Mouse (Mus musculus) liver (tissue): ENCODE data around the gene Lzic.
A peak's percentile ranks its signal among the peaks of the same experiment; 100 is the strongest.

Experiments used
- DNase-seq: peaks from one replicate; pipeline ENCODE4 v3.0.0-alpha.2; 2020; ENCODE audit warnings: mixed read lengths

Lzic gene

DNA sequence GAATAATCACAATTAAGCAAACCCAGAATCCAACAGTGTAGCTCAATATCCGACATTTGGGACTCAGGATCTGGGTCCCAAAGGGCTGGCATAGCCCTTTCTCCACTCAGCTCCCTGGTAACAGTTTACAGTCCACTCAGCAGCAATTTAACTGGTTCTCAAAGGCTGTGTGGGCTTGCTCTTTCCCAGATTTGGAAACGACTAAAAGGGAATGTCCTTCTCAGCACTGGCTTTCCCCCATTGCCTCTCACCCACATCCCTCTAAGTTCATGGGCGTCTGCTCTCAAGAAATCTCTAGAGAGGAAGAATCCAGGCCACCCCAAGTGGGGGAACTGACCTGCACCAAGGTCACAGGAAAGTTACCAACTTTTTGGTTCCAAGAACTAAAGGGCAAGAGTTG is 463 bp upstream of the Lzic start:
- DNase-seq = no peak

DNA sequence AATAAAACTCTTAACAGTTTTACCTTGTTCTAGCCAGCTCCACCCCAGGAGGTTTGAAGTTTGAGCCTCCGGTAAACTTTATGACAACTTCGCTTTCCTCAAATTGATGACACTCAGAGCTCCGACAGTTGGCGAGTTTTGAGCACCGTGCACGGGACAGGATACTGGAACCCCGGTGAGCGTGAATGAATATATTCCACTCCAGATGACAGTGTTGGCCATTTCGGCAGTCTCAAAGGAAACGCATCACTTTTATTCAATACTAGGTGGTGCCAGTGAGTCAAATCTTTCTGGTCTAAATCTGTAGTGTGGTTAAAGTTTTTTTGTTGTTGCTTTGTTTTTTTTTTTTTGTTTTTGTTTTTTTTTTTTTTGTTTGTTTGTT is 787 bp downstream of the Lzic start:
- no peak for DNase-seq

DNA sequence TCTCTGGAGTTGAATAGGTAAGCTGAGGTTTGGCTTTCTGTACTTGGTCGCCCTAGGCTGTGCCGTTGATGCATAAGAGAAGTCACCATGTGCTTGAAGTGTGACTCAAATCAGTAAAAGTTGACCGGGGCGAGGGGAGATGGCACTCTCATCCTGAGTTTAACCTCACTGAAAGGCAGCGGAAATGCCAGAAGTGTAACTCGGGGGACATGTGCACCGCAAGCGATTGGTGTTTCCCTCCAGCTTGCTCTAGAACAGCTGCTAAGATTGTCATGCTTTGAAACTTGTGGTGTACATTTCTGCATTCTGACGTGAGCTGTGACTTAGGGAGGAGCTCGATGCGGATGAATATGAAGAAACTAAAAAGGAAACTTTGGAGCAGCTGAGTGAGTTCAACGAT is 2.7 kb downstream of the Lzic start:
- no peak for DNase-seq

DNA sequence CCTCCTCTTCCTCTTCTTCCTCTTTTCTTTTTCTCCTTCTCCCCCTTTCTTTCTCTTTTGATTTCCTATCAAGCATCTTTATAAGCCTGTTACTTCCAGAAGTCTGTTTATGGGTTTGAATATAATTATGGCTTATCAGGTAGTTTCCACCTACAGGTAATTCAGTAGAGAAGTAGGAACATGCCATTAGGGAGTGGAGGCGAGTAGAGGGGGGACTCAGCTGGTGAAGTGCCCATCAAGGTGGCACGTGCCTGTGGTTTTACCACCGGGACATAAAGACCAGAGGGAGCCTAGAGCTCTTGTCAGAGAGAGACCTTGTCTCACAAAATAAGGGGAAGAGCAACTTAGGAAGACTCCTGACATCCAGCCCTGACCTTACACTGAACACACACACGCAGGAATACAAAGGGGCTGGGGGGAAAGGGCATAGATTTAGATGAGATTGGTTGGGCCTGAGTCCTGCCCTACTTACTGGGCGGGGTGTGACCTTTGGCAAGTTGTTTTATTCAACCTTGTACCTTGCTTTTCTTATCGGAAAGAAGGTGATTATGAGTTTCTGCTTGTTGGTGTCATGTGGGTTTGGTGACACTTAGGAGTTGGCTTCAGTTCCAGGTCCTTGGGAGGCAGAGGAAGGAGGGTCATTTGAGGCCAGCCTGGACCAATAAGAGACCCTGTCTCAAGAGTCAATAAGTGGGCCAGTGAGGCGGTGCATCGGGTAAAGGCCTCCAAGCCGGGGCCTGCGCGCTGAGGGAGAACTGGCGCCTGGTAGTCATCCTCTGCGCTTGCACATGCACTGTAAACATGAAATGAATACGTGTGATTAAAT is 4.6 kb downstream of the Lzic start:
- DNase-seq = no peak

DNA sequence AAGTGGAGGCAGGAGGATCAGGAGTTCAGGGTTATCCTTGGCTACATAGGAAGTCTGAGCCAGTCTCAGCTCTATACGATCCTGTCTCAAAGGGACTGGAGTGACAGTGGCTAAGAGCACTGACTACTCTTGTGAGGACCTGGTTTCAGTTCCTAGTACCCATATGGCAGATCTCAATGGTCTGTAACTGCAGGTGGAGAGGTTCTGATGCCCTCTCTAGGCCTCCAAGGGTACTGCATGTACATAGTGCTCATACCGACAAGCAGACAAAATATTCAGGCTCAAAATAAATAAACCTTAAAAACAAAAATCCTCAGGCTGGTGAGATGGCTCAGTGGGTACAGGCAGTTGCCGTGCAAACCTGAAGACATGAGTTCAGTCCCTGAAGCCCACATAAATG is 6.1 kb downstream of the Lzic start:
- no peak for DNase-seq

DNA sequence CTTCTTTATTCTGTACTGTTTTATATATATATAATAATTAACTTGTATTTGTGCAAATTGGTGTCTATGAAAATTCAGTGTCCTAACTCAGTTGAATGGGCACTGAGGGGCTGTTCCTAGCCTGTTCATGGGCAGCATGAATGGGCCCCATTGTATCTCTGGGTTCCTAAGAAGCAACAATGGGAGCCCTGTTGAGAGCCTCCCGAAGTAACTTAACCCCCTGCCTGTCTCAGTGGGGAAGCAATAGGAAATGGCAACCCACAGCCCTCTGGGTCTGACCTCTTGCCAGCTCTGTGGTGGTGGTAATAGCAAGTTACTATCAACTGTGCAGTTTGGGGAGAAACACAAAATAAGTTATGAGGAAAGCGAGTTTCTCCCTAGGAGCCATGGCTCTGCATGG is 11.6 kb downstream of the Lzic start:
- no peak for DNase-seq

DNA sequence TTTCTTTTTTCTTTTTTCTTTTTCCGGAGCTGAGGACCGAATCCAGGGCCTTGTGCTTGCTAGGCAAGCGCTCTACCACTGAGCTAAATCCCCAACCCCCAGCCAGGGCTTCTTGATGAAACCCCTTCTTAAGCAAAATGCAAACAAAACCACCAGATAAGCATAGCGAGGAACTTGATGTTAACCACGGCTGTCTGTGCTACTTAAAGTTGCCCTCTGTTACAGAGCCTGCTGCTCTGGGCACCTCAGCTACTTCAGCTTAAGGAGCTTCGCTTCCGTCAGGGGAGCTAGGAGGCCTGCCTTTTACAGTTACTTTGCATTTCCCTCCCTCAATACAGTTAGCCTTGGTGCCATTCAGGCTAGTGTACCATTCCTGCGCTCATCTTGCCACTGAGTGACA is 13.9 kb downstream of the Lzic start:
- no peak for DNase-seq

DNA sequence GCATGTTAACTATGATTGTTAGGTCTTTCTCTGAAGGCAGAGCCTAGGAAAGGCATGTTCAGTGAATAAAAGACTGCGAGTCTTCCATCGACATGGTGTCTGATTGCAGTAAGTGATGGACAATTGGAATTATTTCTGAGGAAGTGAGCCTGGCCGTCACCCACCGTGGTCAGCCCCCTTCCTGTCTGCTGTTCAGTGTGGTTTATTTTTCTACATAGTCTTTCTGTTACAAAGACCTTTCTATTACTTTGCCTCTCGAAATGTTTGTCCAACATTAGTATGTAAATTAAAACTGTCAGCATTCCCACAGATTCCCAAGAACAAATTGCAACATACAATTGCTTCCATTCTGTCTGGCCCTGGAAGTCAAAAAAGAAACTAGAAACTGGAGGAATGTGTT is 14.8 kb downstream of the Lzic start:
- no peak for DNase-seq

DNA sequence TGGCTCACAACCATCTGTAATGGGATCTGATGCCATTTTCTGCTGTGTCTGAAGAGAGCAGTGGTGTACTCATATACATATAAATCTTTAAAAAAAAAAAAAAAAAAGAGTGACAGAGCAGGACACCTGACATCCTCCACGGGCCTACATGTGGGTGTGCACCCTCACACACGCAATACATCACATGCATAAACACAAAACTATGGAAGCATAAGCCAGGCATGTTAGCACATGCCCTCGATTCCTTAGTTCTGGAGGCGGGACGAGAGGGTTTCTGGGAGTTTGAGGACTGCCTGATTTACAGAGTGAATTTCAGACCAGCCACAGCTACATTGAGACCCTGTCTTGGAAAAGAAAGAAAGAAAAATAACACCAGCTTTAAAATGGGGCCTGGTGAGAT is 19.3 kb downstream of the Lzic start:
- DNase-seq = no peak

DNA sequence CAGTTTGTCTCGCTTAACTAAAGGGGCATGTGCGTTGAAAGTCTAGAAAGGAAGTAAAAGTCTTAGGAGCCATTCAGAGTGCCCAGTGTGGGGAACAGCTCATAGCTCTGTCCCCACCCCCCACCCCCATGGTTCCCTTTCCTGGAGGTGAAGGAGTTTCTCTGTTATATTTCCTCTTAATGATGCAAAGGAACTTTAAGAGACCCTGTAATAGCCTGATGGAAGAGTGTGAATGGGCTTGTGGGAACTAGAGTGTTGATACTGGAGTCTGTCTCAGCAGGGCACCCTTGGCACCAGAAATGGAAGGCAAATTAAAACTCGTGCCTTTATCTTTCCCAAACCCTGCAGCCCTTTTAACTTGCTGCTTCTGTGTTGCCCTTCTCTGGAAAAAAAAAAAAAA is 19.8 kb downstream of the Lzic start:
- no peak for DNase-seq

DNA sequence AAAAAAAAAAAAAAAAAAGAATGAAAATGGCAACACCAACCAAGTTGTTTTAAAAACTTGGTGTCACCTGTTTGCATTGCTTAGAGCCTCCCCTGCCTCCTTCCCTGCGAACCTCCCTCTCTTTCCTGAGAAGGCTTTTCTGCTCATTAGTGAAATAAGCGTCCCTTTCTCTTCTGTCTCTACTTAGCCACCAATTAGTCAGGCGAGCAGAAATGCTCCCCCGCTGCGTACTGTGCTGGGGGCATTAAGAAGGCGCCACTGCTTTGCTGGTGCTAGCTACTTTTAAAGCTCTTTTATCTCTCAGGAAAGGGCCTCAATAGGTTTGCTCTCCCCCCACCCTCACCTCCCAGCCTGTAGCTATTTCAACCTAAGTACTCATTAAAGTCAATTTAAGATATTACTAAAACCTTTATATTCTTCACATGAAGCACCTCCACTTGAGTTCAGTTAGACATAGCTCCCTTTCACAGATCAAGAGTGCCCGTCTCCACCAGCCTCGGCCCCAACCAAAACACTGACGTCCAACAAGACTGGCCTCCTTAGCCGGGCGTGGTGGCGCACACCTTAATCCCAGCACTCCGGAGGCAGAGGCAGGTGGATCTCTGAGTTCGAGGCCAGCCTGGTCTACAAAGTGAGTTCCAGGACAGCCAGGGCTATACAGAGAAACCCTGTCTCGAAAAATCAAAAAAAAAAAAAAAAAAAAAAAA is 20.4 kb downstream of the Lzic start:
- no peak for DNase-seq

DNA sequence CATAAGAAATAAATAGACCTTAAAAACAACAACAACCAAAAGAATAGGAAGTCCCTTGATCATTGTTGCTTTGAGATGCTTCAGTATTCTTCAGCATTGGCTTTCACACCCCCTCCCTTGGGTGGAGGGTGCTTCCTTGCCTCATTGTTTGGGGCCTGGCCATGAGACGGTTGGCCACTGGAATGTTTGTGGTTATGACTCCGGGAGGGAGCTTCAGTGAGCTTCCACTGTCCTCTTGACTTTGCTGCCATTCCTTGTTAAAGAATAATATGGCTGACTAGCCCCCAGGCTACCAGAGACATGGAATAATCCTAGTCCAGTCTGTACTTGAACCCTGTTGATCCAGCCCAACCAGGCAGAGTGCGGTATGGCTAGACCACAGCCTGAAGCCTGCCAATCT is 21.9 kb downstream of the Lzic start:
- DNase-seq = no peak

DNA sequence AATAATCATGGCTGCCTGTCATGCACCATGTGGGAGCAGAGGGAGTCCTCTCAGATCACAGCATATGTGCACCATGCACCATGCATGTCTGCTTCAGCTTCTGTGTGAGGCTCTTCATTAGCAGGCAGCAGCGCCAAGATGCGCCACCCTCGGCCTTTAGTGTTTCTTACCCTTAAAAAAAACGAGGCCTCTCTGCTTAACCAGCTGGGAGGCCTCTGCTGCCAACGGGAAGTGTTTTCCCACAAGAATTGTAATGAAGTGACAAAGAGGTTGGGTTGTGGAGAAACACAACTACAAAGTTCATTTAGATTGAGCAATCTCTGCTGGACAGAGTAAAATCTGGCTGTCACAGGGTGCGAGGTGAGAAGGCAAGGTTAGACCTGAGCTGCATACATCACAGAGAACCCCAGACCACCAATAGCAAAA is 26.2 kb downstream of the Lzic start:
- DNase-seq = no peak

DNA sequence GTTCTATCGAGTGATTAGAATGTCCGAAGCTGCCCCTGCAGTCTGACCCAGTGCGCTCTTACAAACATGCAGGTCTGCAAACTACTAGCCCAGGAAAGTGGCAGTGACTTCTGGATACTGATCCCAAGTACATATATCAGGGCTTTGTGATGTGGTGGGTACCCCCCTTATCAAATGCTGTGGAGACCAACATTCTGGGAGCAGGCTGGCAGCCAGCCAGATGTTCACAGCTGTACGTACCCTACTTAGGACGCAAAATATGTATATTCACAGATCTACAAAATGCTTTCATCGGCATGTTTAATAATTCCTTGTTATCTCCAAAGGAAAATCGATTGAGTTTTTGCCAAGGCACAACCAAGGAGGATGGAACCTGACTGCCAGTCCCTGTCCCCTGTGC is 27.0 kb downstream of the Lzic start:
- DNase-seq = no peak

DNA sequence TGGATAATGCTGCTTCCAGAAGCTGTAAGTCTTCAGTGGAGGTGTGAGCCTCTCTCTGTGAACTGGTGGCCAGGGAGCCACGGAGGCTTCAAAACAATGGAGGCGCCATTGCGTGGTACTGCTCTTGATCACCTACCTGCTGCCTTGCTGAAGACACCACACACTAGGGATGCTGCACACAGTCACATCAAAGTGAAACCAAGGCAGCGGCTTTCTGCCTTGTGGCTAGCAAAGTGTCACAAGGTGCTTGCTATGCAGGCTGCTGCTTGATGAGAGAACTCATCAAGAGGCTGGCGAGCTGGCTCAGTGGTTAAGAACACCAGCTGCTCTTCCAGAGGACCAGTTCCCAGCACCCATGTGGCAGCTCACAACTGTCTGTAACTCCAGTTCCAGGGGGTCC is 30.7 kb downstream of the Lzic start:
- no peak for DNase-seq

DNA sequence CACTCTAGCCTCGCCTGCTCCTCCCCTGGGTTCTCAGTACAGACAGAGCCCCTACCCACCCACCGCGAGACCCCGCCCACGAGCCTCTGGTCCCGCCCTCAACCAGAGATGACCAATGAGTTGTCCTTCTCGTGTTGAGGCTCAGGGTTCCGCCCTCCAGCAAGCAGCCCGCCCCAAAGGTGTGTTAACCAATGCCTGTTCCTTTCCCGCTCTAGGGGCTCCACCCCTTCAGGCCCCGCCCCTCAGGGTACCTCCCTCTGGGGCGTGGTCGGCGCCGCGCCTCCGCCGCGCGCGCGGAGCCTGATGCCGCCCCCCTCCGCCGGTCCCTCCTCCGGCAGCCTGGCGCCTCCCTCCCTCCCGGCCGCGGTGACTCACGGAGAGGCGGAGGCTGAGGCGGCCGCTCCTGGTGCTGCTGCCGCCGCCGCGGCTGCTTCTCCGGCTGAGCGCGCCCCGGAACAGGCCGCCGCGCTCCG is 32.9 kb downstream of the Lzic start, which contains the start of gene Ctnnbip1:
Ctnnbip1 (plus strand) TSS at position 369 of the 473 bp plus-strand sequence.
- peak; percentile 95 for DNase-seq

DNA sequence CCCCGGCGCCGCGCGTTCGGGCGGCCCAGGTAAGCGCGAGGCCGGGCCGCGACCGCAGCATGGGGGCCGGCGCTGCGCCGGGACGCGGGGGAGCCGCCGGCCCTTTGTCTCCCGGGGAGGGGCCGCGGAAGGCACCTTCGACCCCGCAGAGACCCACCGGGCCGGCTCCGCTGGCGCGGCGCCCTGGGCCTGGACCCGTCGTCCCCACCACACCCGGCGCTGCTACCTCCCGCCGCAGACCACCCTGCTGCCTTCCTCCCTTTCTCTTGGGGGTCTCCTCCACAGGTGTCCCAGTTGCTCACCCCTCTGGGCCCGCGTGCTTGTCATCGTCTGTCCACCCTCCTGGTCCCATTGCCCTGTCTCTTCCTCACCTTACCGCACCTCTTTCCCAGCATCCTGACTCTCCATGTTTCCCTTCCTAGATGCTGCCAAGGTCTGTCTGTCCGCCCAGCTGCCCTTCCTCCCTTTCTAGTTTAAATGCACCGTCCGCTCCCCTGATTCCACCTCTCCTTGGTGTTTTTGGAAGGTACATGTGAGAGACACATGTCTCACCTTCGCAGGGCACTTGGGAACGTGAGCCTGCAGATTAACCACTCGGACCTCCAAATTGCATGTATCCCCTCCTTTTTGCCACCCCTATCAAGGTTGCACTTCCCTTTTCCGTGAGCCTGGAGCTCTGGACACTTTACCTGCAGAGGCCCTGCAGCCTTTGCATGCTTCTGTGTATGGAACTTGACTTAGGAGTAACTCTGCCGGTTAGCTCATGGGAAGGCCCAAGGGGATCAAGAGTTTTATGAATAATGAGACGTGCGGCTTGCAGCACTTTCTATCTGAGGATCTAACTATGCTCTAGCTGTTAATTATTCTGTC is 33.6 kb downstream of the Lzic start:
- DNase-seq = no peak

DNA sequence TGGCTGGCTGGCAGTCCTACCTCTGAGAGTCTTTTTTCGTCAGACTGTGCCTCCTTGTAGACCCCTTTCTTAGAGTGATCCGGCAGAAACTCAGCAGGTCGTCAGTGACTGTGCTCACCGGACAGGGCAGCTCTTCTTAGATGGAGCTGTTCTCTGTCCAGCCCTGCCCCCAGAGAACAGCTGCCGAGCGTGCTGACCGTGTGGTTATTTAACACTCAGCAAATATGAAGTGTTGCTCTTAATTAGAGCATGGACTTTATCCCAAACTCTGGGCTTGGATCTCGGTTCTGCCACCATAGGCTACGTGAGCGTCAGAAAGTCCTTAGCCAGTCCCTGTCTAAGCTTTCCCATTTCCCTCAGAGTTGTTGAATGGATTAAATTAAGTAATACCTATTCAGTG is 36.2 kb downstream of the Lzic start:
- no peak for DNase-seq

DNA sequence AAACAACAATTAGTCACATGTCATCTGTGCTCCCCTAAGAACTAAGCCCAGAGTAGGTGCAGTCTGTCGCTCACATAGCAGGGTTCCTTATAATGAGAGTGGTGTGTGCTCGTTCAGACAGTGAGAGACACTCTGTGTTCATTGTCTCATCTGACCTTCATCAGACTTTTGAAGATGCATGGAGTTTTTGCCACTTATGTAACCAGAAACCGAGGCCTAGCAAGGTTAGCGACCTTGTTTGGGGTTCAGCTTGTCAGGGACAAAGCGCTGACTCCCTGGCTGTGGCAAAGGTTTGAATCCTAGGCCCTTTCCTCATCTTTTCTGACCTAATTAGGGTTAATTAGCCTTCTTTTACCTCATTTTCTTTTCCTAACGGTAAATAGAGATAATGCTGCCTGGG is 38.9 kb downstream of the Lzic start:
- no peak for DNase-seq

DNA sequence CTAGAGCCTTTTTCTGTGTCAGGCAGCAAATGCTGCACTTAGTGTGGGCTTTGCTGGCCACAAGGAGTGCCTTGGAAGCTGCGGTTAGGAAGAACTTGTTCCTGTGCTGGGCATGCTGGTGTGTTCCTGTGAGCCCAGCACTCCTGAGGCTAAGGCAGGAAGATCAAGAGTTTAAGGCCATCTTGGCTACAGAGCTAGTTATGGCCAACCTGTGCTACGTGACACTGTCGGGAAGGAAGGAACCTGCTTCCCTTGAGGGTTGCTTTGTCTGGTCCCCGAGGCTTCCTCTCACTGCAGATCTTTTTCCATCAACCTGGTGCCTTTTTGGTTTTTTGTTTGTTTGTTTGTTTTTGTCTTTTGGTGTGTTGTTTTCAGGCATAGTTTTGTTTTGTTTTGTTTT is 40.1 kb downstream of the Lzic start:
- DNase-seq = no peak

DNA sequence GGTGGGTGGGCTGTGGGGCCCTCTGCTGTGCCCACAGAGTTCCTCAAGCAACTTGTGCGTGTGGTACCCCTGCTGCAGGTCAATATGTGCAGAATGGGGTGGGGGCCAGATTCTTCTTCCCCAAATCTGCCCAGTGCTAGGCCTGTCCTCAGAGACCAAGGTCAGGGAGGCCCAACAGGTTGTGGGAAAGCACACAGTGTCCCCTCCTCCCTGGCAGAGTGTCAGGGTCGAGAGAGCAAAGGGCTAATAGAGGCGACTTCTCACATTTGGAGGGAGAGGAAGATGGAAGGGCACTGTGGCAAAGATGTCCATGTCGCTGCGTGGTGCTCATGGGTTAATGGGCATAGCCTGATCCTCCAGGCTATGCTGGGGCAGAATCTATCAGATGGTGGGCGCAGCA is 40.8 kb downstream of the Lzic start:
- DNase-seq = no peak

DNA sequence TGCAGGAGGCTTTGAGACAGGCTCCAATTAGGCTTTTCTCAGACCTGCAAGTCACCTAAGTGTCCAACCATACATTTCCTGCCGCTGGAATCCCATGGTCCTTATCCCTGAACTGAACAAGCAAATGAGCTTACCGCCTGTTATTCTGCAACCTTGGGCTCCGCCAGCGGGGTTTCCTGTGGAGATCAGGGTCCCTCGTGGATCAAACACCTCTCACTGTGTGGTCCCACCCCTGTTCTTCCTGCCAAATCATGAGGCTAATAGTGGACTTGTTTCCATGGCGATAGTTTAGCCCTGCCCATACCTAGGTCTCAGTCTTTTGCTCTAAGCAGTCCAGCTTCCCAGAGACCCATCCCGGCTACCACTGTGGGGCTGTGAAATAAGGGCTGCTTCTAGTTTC is 41.3 kb downstream of the Lzic start:
- DNase-seq = no peak

DNA sequence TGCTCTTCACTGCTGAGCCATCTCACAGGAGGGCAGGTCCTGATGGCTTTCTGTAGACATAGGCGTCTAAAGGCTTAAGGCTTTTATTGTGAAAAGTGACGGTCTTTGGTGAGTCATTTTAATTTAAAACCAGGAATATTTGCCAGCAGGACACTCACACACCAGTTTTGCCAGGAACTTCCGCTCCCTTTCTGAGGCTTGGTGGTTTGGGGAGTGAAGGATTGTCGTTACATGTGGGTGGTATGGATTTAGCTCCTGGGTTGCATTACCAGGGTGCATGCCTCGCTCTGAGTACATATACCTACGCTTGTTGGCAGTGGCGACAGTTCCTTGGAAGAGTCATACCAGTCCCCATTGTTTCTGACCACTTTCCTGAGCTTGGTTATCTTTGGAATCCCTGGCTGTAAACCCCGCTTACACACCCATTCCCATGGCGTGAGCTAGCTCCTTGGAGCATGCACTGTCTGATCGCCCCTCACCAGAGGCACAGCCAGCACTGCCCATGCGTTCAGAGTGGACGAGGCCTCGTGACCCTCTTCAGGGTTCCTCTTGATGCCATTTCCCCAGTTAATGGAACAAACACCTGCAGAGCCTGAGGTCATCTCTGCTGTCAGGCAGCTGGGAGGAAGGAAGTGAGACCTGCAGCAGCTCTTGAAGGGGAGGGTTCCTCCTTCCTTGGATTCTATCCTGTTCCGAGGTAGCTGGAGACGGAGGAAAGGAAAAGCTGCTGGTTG is 42.8 kb downstream of the Lzic start:
- no peak for DNase-seq
